ENCODE assay signal across 19 mouse cellular contexts in genomic region chrX:64319501-64319900, GRCm38 (mm10). TPM values are rescaled to one million over a fixed set of nuclear protein-coding genes. Genes with fewer than 3 reads are reported as not detected.
"Had no signal": no experiment of that assay in that cellular context is flagged by ENCODE, and none has a peak within 500 bp of the region (broad histone marks: within the 10 kb centered on the region; RNA-seq: fewer than 3 reads in every experiment).

No protein-coding gene starts in this region.

- H3K9ac ChIP-seq: limb, embryonic 15.5 days; liver, embryonic 14.5 days; midbrain, embryonic 15.5 days; neural tube, embryonic 13.5 days; stomach, embryonic 15.5 days had no signal

- H3K27ac ChIP-seq: limb, embryonic 15.5 days; liver, embryonic 14.5 days; midbrain, embryonic 15.5 days; neural tube, embryonic 13.5 days; stomach, embryonic 15.5 days had no signal

- H3K9me3 ChIP-seq: limb, embryonic 15.5 days; midbrain, embryonic 15.5 days; neural tube, embryonic 13.5 days; stomach, embryonic 15.5 days had no signal

- H3K4me2 ChIP-seq: limb, embryonic 15.5 days; midbrain, embryonic 11.5 days; midbrain, embryonic 15.5 days; neural tube, embryonic 13.5 days; stomach, embryonic 15.5 days had no signal

- ATAC-seq: midbrain, embryonic 15.5 days had no signal

- H3K4me3 ChIP-seq: limb, embryonic 15.5 days; midbrain, embryonic 15.5 days; neural tube, embryonic 13.5 days; stomach, embryonic 15.5 days had no signal

- H3K36me3 ChIP-seq: limb, embryonic 15.5 days; midbrain, embryonic 15.5 days; neural tube, embryonic 13.5 days; stomach, embryonic 15.5 days had no signal

- DNase-seq: kidney, postnatal 25 days; layer of hippocampus, adult 9-11 months; layer of hippocampus, postnatal 36 days; lung, adult 18-20 months; lung, postnatal 10 days; lung, postnatal 4 days; right cerebral cortex, postnatal 14 days; thymus, adult 2 months; thymus, postnatal 25 days had no signal

- H3K4me1 ChIP-seq: limb, embryonic 15.5 days; midbrain, embryonic 15.5 days; neural tube, embryonic 13.5 days; stomach, embryonic 15.5 days had no signal

- H3K27me3 ChIP-seq: limb, embryonic 15.5 days; midbrain, embryonic 15.5 days; neural tube, embryonic 13.5 days; stomach, embryonic 15.5 days had no signal

RNA-seq across cellular contexts. Expression of gene Slitrk4, which starts 42.7 kb away (rescaled TPM):
- total RNA-seq: megakaryocyte, adult 5-6 weeks; monocyte, adult 5-6 weeks had no signal
- polyA plus RNA-seq: spleen, adult 2 months; testis, adult 2 months had no signal
